ENCODE assay signal across 8 mouse cellular contexts in the genomic region with DNA sequence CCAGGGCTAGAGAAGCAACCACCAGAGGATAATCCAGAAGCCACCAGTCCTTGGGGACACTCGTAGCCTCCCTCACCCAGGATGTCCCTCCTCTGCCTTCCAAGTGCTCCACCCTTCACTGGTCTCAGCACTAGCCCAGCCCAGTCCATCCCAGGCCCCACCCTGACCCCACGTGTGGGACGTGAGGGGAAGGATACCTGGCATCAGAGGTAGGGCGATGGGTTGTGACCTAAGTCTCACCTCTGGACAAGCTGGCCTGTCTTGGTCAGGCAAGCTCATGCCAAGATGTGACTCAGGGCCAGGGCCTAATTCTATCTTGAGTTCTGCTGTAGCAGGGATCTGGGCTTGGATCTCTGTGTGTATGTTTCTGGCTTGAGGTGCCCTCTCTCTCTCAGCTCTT. TPM values are rescaled to one million over a fixed set of nuclear protein-coding genes. Genes with fewer than 3 reads are reported as not detected.
A peak's percentile ranks its signal among the peaks of the same experiment; 100 is the strongest.
DNase-seq lines count a peak whose midpoint lies in the region; ATAC-seq and TF ChIP-seq lines count a peak whose summit lies in the region.

No protein-coding gene starts in this region.

- no peak overlapping the region for H3K4me2 ChIP-seq in lung, embryonic 15.5 days
- H3K4me2 ChIP-seq in hindbrain, embryonic 13.5 days = no peak overlapping the region

- H3K27ac ChIP-seq in lung, embryonic 15.5 days = peak overlapping the region; percentile 46
- peak overlapping the region; percentile 59; the same call in 1 of the 2 replicates for H3K27ac ChIP-seq in hindbrain, embryonic 13.5 days

- peaks cover 39% of the 10 kb centered on the region for H3K4me1 ChIP-seq in lung, embryonic 15.5 days
- H3K4me1 ChIP-seq in lung, adult 2 months (ENCODE audit: control insufficient read depth, insufficient read depth, low read length) = peaks cover 11% of the 10 kb centered on the region
- peaks cover 44% of the 10 kb centered on the region for H3K4me1 ChIP-seq in hindbrain, embryonic 13.5 days (replicated peaks)

- peaks cover 18% of the 10 kb centered on the region for H3K27me3 ChIP-seq in lung, embryonic 15.5 days
- peaks cover 20% of the 10 kb centered on the region for H3K27me3 ChIP-seq in hindbrain, embryonic 13.5 days

- no peaks in the 10 kb centered on the region for H3K9me3 ChIP-seq in lung, embryonic 15.5 days
- no peaks in the 10 kb centered on the region for H3K9me3 ChIP-seq in hindbrain, embryonic 13.5 days

- no peak for TF ChIP-seq POLR2A in lung, adult 2 months (IDR thresholded peaks at IDR 0.05; ENCODE audit: borderline replicate concordance, extremely low read depth, low read depth, low read length)

- intact Hi-C loops in left cerebral cortex, postnatal 25 days (cut with DNase I) = loop anchor here (1.0 to 10.0 kb wide), 3 partner anchors 167 to 430 kb away; a partner anchor contains a TSS

- no peak overlapping the region for H3K4me3 ChIP-seq in lung, embryonic 15.5 days
- no peak overlapping the region for H3K4me3 ChIP-seq in lung, adult 2 months (replicated peaks; ENCODE audit: extremely low read depth, low read depth, low read length)
- no peak overlapping the region for H3K4me3 ChIP-seq in hindbrain, embryonic 13.5 days

- peak; percentile 64 for DNase-seq in cerebellum, adult 11-12 months
- no peak for DNase-seq in cerebellum, postnatal 4 days (ENCODE audit: low spot score in 2 of 2)
- no peak for DNase-seq in lung, adult 2 months
- DNase-seq in neural tube, embryonic 10.5 days (ENCODE audit: extremely low spot score, low spot score) = peak; percentile 37
- DNase-seq in left cerebral cortex, postnatal 25 days (ENCODE audit: low spot score in 2 of 2) = no peak
- no peak for DNase-seq in thymus, postnatal 25 days

- ATAC-seq in lung, embryonic 15.5 days (ENCODE audit: borderline replicate concordance, extremely low read depth, low FRiP score, low TSS enrichment) = no peak
- no peak for ATAC-seq in hindbrain, embryonic 13.5 days (ENCODE audit: low FRiP score)

- H3K9ac ChIP-seq in lung, embryonic 15.5 days = no peak overlapping the region
- H3K9ac ChIP-seq in hindbrain, embryonic 13.5 days = no peak overlapping the region

- no peaks in the 10 kb centered on the region for H3K36me3 ChIP-seq in lung, embryonic 15.5 days
- H3K36me3 ChIP-seq in hindbrain, embryonic 13.5 days = no peaks in the 10 kb centered on the region

- WGBS in lung, embryonic 15.5 days = 74% methylated on average over 4 of the region's 4 CpGs
- WGBS in lung, adult 2 months = 75% methylated on average over 4 of the region's 4 CpGs
- WGBS in hindbrain, embryonic 13.5 days = 67% methylated on average over 4 of the region's 4 CpGs

- TF ChIP-seq CTCF in lung, adult 2 months (IDR thresholded peaks at IDR 0.05; ENCODE audit: insufficient read depth, low read length) = no peak

RNA-seq across cellular contexts. Expression of a gene that starts 1.2 kb away (rescaled TPM):
- polyA plus RNA-seq in lung, embryonic 15.5 days (2015; fragmentation: Nextera tagmentation; extraction: Ambion mirVana) = not detected in 2 replicates
- not detected in 2 replicates for polyA plus RNA-seq in lung, adult 2 months (2012; rRNA removed)
- polyA plus RNA-seq in hindbrain, embryonic 13.5 days (2015; fragmentation: Nextera tagmentation; extraction: Ambion mirVana) = not detected in 2 replicates
- total RNA-seq in left cerebral cortex, postnatal 25 days (2021) = under 1 TPM in 1 of 2 experiments, not detected in 1; 0.73 TPM

RNA-seq across cellular contexts. Expression of a gene that starts 48.2 kb away (rescaled TPM):
- 41.3 and 48.0 TPM in 2 replicates for polyA plus RNA-seq in lung, embryonic 15.5 days (2015; fragmentation: Nextera tagmentation; extraction: Ambion mirVana)
- polyA plus RNA-seq in lung, adult 2 months (2012; rRNA removed) = 163 and 173 TPM in 2 replicates
- 123 and 139 TPM in 2 replicates for polyA plus RNA-seq in hindbrain, embryonic 13.5 days (2015; fragmentation: Nextera tagmentation; extraction: Ambion mirVana)
- total RNA-seq in left cerebral cortex, postnatal 25 days (2021) = 100 to 1,000 TPM; 178 to 186 TPM

RNA-seq across cellular contexts. Expression of a gene that starts 48.8 kb away (rescaled TPM):
- 169 and 180 TPM in 2 replicates for polyA plus RNA-seq in lung, embryonic 15.5 days (2015; fragmentation: Nextera tagmentation; extraction: Ambion mirVana)
- 131 and 171 TPM in 2 replicates for polyA plus RNA-seq in lung, adult 2 months (2012; rRNA removed)
- 121 and 122 TPM in 2 replicates for polyA plus RNA-seq in hindbrain, embryonic 13.5 days (2015; fragmentation: Nextera tagmentation; extraction: Ambion mirVana)
- 10 to 100 TPM; 39.5 to 41.2 TPM for total RNA-seq in left cerebral cortex, postnatal 25 days (2021)

Comparison
In these comparisons a context has a peak if more than half of its experiments do, and no peak if none do; other contexts are left out.
1. DNase-seq: peak in cerebellum, adult 11-12 months (single experiment) and neural tube, embryonic 10.5 days (single experiment); none in cerebellum, postnatal 4 days (0 of 2), lung, adult 2 months (single experiment), left cerebral cortex, postnatal 25 days (0 of 2) and thymus, postnatal 25 days (single experiment).